Mouse (Mus musculus): ENCODE data around the gene Car3.

DNA sequence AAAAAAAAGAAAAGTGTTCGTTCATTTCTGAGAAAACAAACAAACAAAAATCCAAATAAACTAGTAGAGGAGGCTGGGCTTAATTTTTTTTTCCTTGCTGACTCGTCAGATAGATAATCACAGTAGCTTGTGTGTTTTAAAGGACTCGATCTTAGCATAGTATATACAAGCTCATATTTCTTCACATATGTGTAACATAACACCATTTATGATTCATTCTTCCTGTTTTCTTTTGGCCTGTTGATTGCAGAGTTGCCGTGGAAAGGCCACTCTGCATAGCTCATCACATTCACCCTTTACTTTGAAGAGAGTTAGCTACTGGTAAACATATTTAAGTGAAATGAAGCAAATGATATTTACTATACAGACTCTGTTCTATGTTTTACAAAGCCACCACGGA is 30.4 kb downstream of the Car3 start:
- TF ChIP-seq CTCF (IDR thresholded peaks at IDR 0.05; ENCODE audit: control insufficient read depth, insufficient read depth, insufficient read length) (no peak), MYOG (IDR thresholded peaks at IDR 0.05; ENCODE audit: control insufficient read depth, extremely low read depth, insufficient read length) (no peak), MYOD1 (IDR thresholded peaks at IDR 0.05; ENCODE audit: control insufficient read depth, insufficient read length, low read depth) (no peak), MAX (IDR thresholded peaks at IDR 0.05) (no peak), USF1 (IDR thresholded peaks at IDR 0.05; ENCODE audit: low read depth) (no peak), CEBPB (IDR thresholded peaks at IDR 0.05; ENCODE audit: low read depth) (no peak), FOSL1 (IDR thresholded peaks at IDR 0.05; ENCODE audit: insufficient read depth, low read length, poor library complexity, severe bottlenecking) (no peak)
